Mouse (Mus musculus): ENCODE measurements at regions not wholly inside any gene's neighbourhood (a gene's known extent, or its start where the extent isn't known, plus 50 kb on each side); places are given as distances from the start of the nearest gene placed in this dataset.
A peak's percentile ranks its signal among the peaks of the same experiment; 100 is the strongest.

GRCm38 (mm10) chr16:29985126-29985931 is 78.9 kb upstream of the Hes1 start:
- H3K4me3 ChIP-seq (replicated peaks) = no peak overlapping the region
- no peak overlapping the region for H3K27ac ChIP-seq (replicated peaks)
- peaks cover 2% of the 10 kb centered on the region; the same call in 1 of the 2 replicates for H3K4me1 ChIP-seq (replicated peaks)
- H3K4me2 ChIP-seq = no peak overlapping the region
- H3K27me3 ChIP-seq = no peaks in the 10 kb centered on the region
- H3K36me3 ChIP-seq (replicated peaks) = no peaks in the 10 kb centered on the region
- no peak for ATAC-seq (ENCODE audit: insufficient read depth)
- no peaks in the 10 kb centered on the region for H3K9me3 ChIP-seq (replicated peaks)
- WGBS (ENCODE audit: insufficient replicate concordance) = 64% methylated on average over 11 of the region's 11 CpGs
- no peak overlapping the region for H3K9ac ChIP-seq

GRCm38 (mm10) chr16:29987595-29987994 is 76.6 kb upstream of the Hes1 start:
- WGBS (ENCODE audit: insufficient replicate concordance) = 73% methylated on average over 4 of the region's 4 CpGs
- Histone ChIP-seq H3K27ac (replicated peaks) (no peak overlapping the region), H3K27me3 (no peaks in the 10 kb centered on the region), H3K9me3 (replicated peaks) (no peaks in the 10 kb centered on the region), H3K4me1 (replicated peaks) (peaks cover 5% of the 10 kb centered on the region; the same call in 1 of the 2 replicates), H3K4me3 (replicated peaks) (no peak overlapping the region), H3K9ac (no peak overlapping the region), H3K4me2 (no peak overlapping the region), H3K36me3 (replicated peaks) (no peaks in the 10 kb centered on the region)
- ATAC-seq (ENCODE audit: insufficient read depth) = no peak

- no peak overlapping the region for H3K9ac ChIP-seq
- H3K27ac ChIP-seq (replicated peaks) = no peak overlapping the region
- H3K4me1 ChIP-seq (replicated peaks) = peaks cover 5% of the 10 kb centered on the region; the same call in 1 of the 2 replicates
- WGBS (ENCODE audit: insufficient replicate concordance) = 77% methylated on average over 6 of the region's 6 CpGs
- H3K27me3 ChIP-seq = no peaks in the 10 kb centered on the region
- H3K9me3 ChIP-seq (replicated peaks) = no peaks in the 10 kb centered on the region
- ATAC-seq (ENCODE audit: insufficient read depth) = no peak
- no peaks in the 10 kb centered on the region for H3K36me3 ChIP-seq (replicated peaks)
- H3K4me3 ChIP-seq (replicated peaks) = no peak overlapping the region
- no peak overlapping the region for H3K4me2 ChIP-seq
Observed at GRCm38 (mm10) chr16:29987999-29988398, 76.2 kb upstream of the Hes1 start.

GRCm38 (mm10) chr16:29989308-29989707 is 74.9 kb upstream of the Hes1 start:
- no peaks in the 10 kb centered on the region for H3K9me3 ChIP-seq (replicated peaks)
- H3K36me3 ChIP-seq (replicated peaks) = no peaks in the 10 kb centered on the region
- WGBS (ENCODE audit: insufficient replicate concordance) = 36% methylated on average over 1 of the region's 1 CpGs
- H3K4me3 ChIP-seq (replicated peaks) = no peak overlapping the region
- H3K9ac ChIP-seq = no peak overlapping the region
- no peak overlapping the region for H3K27ac ChIP-seq (replicated peaks)
- H3K4me1 ChIP-seq (replicated peaks) = peaks cover 5% of the 10 kb centered on the region; the same call in 1 of the 2 replicates
- H3K4me2 ChIP-seq = no peak overlapping the region
- ATAC-seq (ENCODE audit: insufficient read depth) = no peak
- H3K27me3 ChIP-seq = no peaks in the 10 kb centered on the region

GRCm38 (mm10) chr16:29990393-29990792 is 73.8 kb upstream of the Hes1 start:
- WGBS (ENCODE audit: insufficient replicate concordance) = 56% methylated on average over 3 of the region's 3 CpGs
- Histone ChIP-seq H3K9me3 (replicated peaks) (no peaks in the 10 kb centered on the region), H3K27me3 (no peaks in the 10 kb centered on the region), H3K27ac (replicated peaks) (no peak overlapping the region), H3K4me1 (replicated peaks) (peaks cover 5% of the 10 kb centered on the region; the same call in 1 of the 2 replicates), H3K9ac (no peak overlapping the region), H3K36me3 (replicated peaks) (no peaks in the 10 kb centered on the region), H3K4me2 (no peak overlapping the region), H3K4me3 (replicated peaks) (no peak overlapping the region)
- ATAC-seq (ENCODE audit: insufficient read depth) = no peak

GRCm38 (mm10) chr16:29990795-29991587 is 73.2 kb upstream of the Hes1 start:
- H3K27me3 ChIP-seq = no peaks in the 10 kb centered on the region
- no peaks in the 10 kb centered on the region for H3K36me3 ChIP-seq (replicated peaks)
- no peak overlapping the region for H3K9ac ChIP-seq
- WGBS (ENCODE audit: insufficient replicate concordance) = 54% methylated on average over 9 of the region's 9 CpGs
- H3K4me3 ChIP-seq (replicated peaks) = no peak overlapping the region
- no peak overlapping the region for H3K4me2 ChIP-seq
- H3K4me1 ChIP-seq (replicated peaks) = peaks cover 5% of the 10 kb centered on the region
- H3K9me3 ChIP-seq (replicated peaks) = no peaks in the 10 kb centered on the region
- no peak for ATAC-seq (ENCODE audit: insufficient read depth)
- no peak overlapping the region for H3K27ac ChIP-seq (replicated peaks)

GRCm38 (mm10) chr16:29991876-29992380 is 72.3 kb upstream of the Hes1 start:
- Histone ChIP-seq H3K36me3 (replicated peaks) (no peaks in the 10 kb centered on the region), H3K9ac (no peak overlapping the region), H3K4me2 (no peak overlapping the region), H3K27ac (replicated peaks) (no peak overlapping the region), H3K4me1 (replicated peaks) (peaks cover 8% of the 10 kb centered on the region), H3K4me3 (replicated peaks) (no peak overlapping the region), H3K27me3 (no peaks in the 10 kb centered on the region), H3K9me3 (replicated peaks) (no peaks in the 10 kb centered on the region)
- WGBS (ENCODE audit: insufficient replicate concordance) = 70% methylated on average over 8 of the region's 8 CpGs
- no peak for ATAC-seq (ENCODE audit: insufficient read depth)

- ATAC-seq (ENCODE audit: insufficient read depth) = no peak
- Histone ChIP-seq H3K36me3 (replicated peaks) (no peaks in the 10 kb centered on the region), H3K4me3 (replicated peaks) (no peak overlapping the region), H3K9me3 (replicated peaks) (no peaks in the 10 kb centered on the region), H3K4me2 (no peak overlapping the region), H3K9ac (no peak overlapping the region), H3K27ac (replicated peaks) (no peak overlapping the region), H3K4me1 (replicated peaks) (peaks cover 8% of the 10 kb centered on the region), H3K27me3 (no peaks in the 10 kb centered on the region)
- WGBS (ENCODE audit: insufficient replicate concordance) = 48% methylated on average over 6 of the region's 7 CpGs
Observed at GRCm38 (mm10) chr16:29993111-29993510, 71.1 kb upstream of the Hes1 start.

- Histone ChIP-seq H3K27ac (replicated peaks) (no peak overlapping the region), H3K9ac (no peak overlapping the region), H3K27me3 (no peaks in the 10 kb centered on the region), H3K4me2 (no peak overlapping the region), H3K4me1 (replicated peaks) (peaks cover 8% of the 10 kb centered on the region), H3K36me3 (replicated peaks) (no peaks in the 10 kb centered on the region), H3K9me3 (replicated peaks) (no peaks in the 10 kb centered on the region), H3K4me3 (replicated peaks) (no peak overlapping the region)
- ATAC-seq (ENCODE audit: insufficient read depth) = no peak
- WGBS (ENCODE audit: insufficient replicate concordance) = 74% methylated on average over 6 of the region's 6 CpGs
Observed at GRCm38 (mm10) chr16:29993535-29993934, 70.6 kb upstream of the Hes1 start.

GRCm38 (mm10) chr16:29996139-29997069 is 67.8 kb upstream of the Hes1 start:
- Histone ChIP-seq H3K27ac (replicated peaks) (0 out of 2 replicates have a peak overlapping the region, but pooled peaks have one; percentile 14), H3K36me3 (replicated peaks) (no peaks in the 10 kb centered on the region), H3K4me1 (replicated peaks) (peaks cover 4% of the 10 kb centered on the region; the same call in 1 of the 2 replicates), H3K9me3 (replicated peaks) (no peaks in the 10 kb centered on the region), H3K9ac (no peak overlapping the region), H3K4me2 (no peak overlapping the region), H3K27me3 (no peaks in the 10 kb centered on the region), H3K4me3 (replicated peaks) (no peak overlapping the region)
- no peak for ATAC-seq (ENCODE audit: insufficient read depth)
- 19% methylated on average over 12 of the region's 12 CpGs for WGBS (ENCODE audit: insufficient replicate concordance)

Measured in liver, embryonic 15.5 days (tissue).